Mouse (Mus musculus): ENCODE measurements at regions not wholly inside any gene's neighbourhood (a gene's known extent, or its start where the extent isn't known, plus 50 kb on each side); places are given as distances from the start of the nearest gene placed in this dataset.
A peak's percentile ranks its signal among the peaks of the same experiment; 100 is the strongest.
"Not testable (repeated sequence)": the region's sequence is repeated elsewhere in the genome, so short reads cannot be mapped to it uniquely, and the experiment has no call there.

- DNase-seq, result not testable (repeated sequence)
Observed at GRCm38 (mm10) chr12:3188734-3189275, 121.0 kb downstream of the Rab10 start.

GRCm38 (mm10) chr12:3188137-3188536 lies 121.6 kb downstream of the Rab10 start:
- no peak for DNase-seq

- no peak for DNase-seq
Observed at GRCm38 (mm10) chr12:3173325-3173724, 136.4 kb downstream of the Rab10 start.

- DNase-seq, result not testable (repeated sequence)
Observed at GRCm38 (mm10) chr12:3169705-3170287, 140.0 kb downstream of the Rab10 start.

GRCm38 (mm10) chr12:3161666-3162065 lies 148.1 kb downstream of the Rab10 start:
- DNase-seq, result not testable (repeated sequence)

- DNase-seq, result not testable (repeated sequence)
Observed at GRCm38 (mm10) chr12:3158771-3159170, 151.0 kb downstream of the Rab10 start.

- not testable (repeated sequence) for DNase-seq
Observed at GRCm38 (mm10) chr12:3153705-3154104, 156.1 kb downstream of the Rab10 start.

GRCm38 (mm10) chr12:3132553-3132952 lies 177.2 kb downstream of the Rab10 start:
- DNase-seq, result not testable (repeated sequence)

GRCm38 (mm10) chr12:3131149-3131751 lies 178.5 kb downstream of the Rab10 start:
- not testable (repeated sequence) for DNase-seq

GRCm38 (mm10) chr12:3127336-3127735 lies 182.4 kb downstream of the Rab10 start:
- not testable (repeated sequence) for DNase-seq

GRCm38 (mm10) chr12:3124036-3124435 lies 185.7 kb downstream of the Rab10 start:
- no peak for DNase-seq

GRCm38 (mm10) chr12:3110589-3110988 lies 199.2 kb downstream of the Rab10 start:
- DNase-seq, result not testable (repeated sequence)

- peak; percentile 53 for DNase-seq
Observed at GRCm38 (mm10) chr12:3109671-3110070, 200.1 kb downstream of the Rab10 start.

- DNase-seq, result not testable (repeated sequence)
Observed at GRCm38 (mm10) chr12:3101963-3102362, 207.8 kb downstream of the Rab10 start.

GRCm38 (mm10) chr12:3098175-3098574 lies 211.6 kb downstream of the Rab10 start:
- DNase-seq, result not testable (repeated sequence)

- no peak for DNase-seq
Observed at GRCm38 (mm10) chr12:3094509-3094908, 215.3 kb downstream of the Rab10 start.

GRCm38 (mm10) chr12:3092974-3093373 lies 216.8 kb downstream of the Rab10 start:
- not testable (repeated sequence) for DNase-seq

- DNase-seq, result not testable (repeated sequence)
Observed at GRCm38 (mm10) chr12:3049546-3049945, 260.2 kb downstream of the Rab10 start.

GRCm38 (mm10) chr12:3018446-3018845 lies 291.3 kb downstream of the Rab10 start:
- DNase-seq, result not testable (repeated sequence)

- DNase-seq, result not testable (repeated sequence)
Observed at GRCm38 (mm10) chr12:3016777-3017176, 293.0 kb downstream of the Rab10 start.

Data from gastrocnemius, postnatal 25 days (tissue).